Mouse (Mus musculus) forebrain, embryonic 11.5 days (tissue): Measurements from ENCODE around the gene Nedd4. TPM values are rescaled to one million over a fixed set of nuclear protein-coding genes. Genes with fewer than 3 reads are reported as not detected.

ENCODE experiments used
- ATAC-seq: fragments of 200-750 bp; cut with Nextera tagmentation; replicated peaks from 2 replicates; pipeline ENCODE4 v1.8.0; 2017; ENCODE audit warnings: moderate TSS enrichment; ENCODE audit not compliant: low FRiP score
- DNase-seq: peaks from one replicate; pipeline ENCODE4 v3.0.0-alpha.2; 2017; ENCODE audit warnings: low spot score
- H3K27ac ChIP-seq: fragments of 300-500 bp; sonication (generic); 2 replicates; pipeline ENCODE4 v1.5.1; 2014; ENCODE audit warnings: low read depth, low read length
- H3K27me3 ChIP-seq: fragments of 300-500 bp; sonication (generic); 2 replicates; pipeline ENCODE4 v1.6.1; 2014; ENCODE audit warnings: mild to moderate bottlenecking, low read length, mixed read lengths; ENCODE audit not compliant: control insufficient read depth, insufficient read depth
- H3K36me3 ChIP-seq: fragments of 300-500 bp; sonication (generic); 2 replicates; pipeline ENCODE4 v1.6.1; 2014; ENCODE audit warnings: mild to moderate bottlenecking, low read length, moderate library complexity, mixed read lengths; ENCODE audit not compliant: control insufficient read depth, insufficient read depth
- H3K4me1 ChIP-seq: fragments of 300-500 bp; sonication (generic); replicated peaks from 2 replicates; pipeline ENCODE4 v1.6.1; 2014; ENCODE audit warnings: low read length, mixed read lengths; ENCODE audit not compliant: control insufficient read depth, insufficient read depth
- H3K4me2 ChIP-seq: fragments of 300-500 bp; sonication (generic); 2 replicates; pipeline ENCODE4 v1.6.1; 2014; ENCODE audit warnings: low read depth, mild to moderate bottlenecking, low read length, moderate library complexity, mixed read lengths; ENCODE audit not compliant: severe bottlenecking
- H3K4me3 ChIP-seq: fragments of 300-500 bp; sonication (generic); 2 replicates; pipeline ENCODE4 v1.5.1; 2014; ENCODE audit warnings: low read depth, low read length
- H3K9ac ChIP-seq: fragments of 300-500 bp; sonication (generic); 2 replicates; pipeline ENCODE4 v1.6.1; 2014; ENCODE audit warnings: low read length
- H3K9me3 ChIP-seq: fragments of 300-500 bp; sonication (generic); 2 replicates; pipeline ENCODE4 v1.6.1; 2016; ENCODE audit warnings: low read length, mixed read lengths; ENCODE audit not compliant: control insufficient read depth
- WGBS: fragments of 180-500 bp; shearing (Covaris S2); extraction: QIAGEN DNeasy Blood & Tissue Kit; methylation state at CpG from one replicate; pipeline ENCODE4 v1.1.7; 2014; 5-methylcytosine and 5-hydroxymethylcytosine counted together
- polyA plus RNA-seq: library from polyadenylated mRNA; unstranded; fragments of >200 nt; fragmentation: Nextera tagmentation; extraction: Ambion mirVana; gene quantifications from 2 replicates; pipeline ENCODE4 v1.2.1, GENCODE M21; 2014

The Nedd4 gene
- 781 and 793 TPM in 2 replicates for polyA plus RNA-seq

- H3K4me1 ChIP-seq = peaks cover 26% of the 10 kb centered on the region
- under 1% methylated on average over 82 of the region's 83 CpGs for WGBS
- H3K9me3 ChIP-seq = no peaks in the 10 kb centered on the region
Measured at GRCm38 (mm10) chr9:72661895-72662661, at the start of gene Nedd4. Gene Nedd4, plus strand, starts transcription at chr9:72662346.

GRCm38 (mm10) chr9:72613884-72614283 lies 48.3 kb upstream of the Nedd4 start:
- no peak overlapping the region for H3K9ac ChIP-seq
- no peak overlapping the region for H3K4me2 ChIP-seq
- no peak overlapping the region for H3K27ac ChIP-seq
- H3K9me3 ChIP-seq = no peaks in the 10 kb centered on the region
- ATAC-seq (no peak), DNase-seq (no peak)
- peaks cover 9% of the 10 kb centered on the region; the same call in 1 of the 2 replicates for H3K36me3 ChIP-seq
- H3K4me3 ChIP-seq = no peak overlapping the region
- WGBS = 78% methylated on average over 2 of the region's 2 CpGs
- H3K4me1 ChIP-seq = no peaks in the 10 kb centered on the region
- H3K27me3 ChIP-seq = no peaks in the 10 kb centered on the region

More at GRCm38 (mm10) chr9:72661895-72662661, at the start of gene Nedd4:
- peak; percentile 91 for ATAC-seq
- DNase-seq = peak; percentile 99
- H3K4me2 ChIP-seq = peak within 1 kb of the TSS; percentile 77
- no peaks in the 10 kb centered on the region; the same call in 1 of the 2 replicates for H3K36me3 ChIP-seq
- H3K27ac ChIP-seq = peak within 1 kb of the TSS; percentile 99
- H3K9ac ChIP-seq = peak within 1 kb of the TSS; percentile 100
- H3K27me3 ChIP-seq = no peaks in the 10 kb centered on the region
- peak within 1 kb of the TSS; percentile 99 for H3K4me3 ChIP-seq

GRCm38 (mm10) chr9:72614786-72615480 lies 47.2 kb upstream of the Nedd4 start:
- Histone ChIP-seq H3K9me3 (no peaks in the 10 kb centered on the region), H3K36me3 (peaks cover 9% of the 10 kb centered on the region; the same call in 1 of the 2 replicates), H3K27me3 (no peaks in the 10 kb centered on the region), H3K4me2 (no peak overlapping the region), H3K4me3 (no peak overlapping the region), H3K9ac (no peak overlapping the region), H3K4me1 (no peaks in the 10 kb centered on the region), H3K27ac (no peak overlapping the region)
- DNase-seq (no peak), ATAC-seq (no peak)
- WGBS = 80% methylated on average over 6 of the region's 6 CpGs

GRCm38 (mm10) chr9:72618037-72618436 lies 44.1 kb upstream of the Nedd4 start:
- no peak for DNase-seq
- 92% methylated on average over 3 of the region's 3 CpGs for WGBS
- no peak overlapping the region for H3K27ac ChIP-seq
- H3K4me1 ChIP-seq = no peaks in the 10 kb centered on the region
- no peak for ATAC-seq
- no peak overlapping the region for H3K9ac ChIP-seq
- H3K4me2 ChIP-seq = no peak overlapping the region
- H3K9me3 ChIP-seq = no peaks in the 10 kb centered on the region
- no peaks in the 10 kb centered on the region for H3K27me3 ChIP-seq
- no peak overlapping the region for H3K4me3 ChIP-seq
- peaks cover 9% of the 10 kb centered on the region; the same call in 1 of the 2 replicates for H3K36me3 ChIP-seq

- Histone ChIP-seq H3K27ac (no peak overlapping the region), H3K4me3 (no peak overlapping the region), H3K9me3 (no peaks in the 10 kb centered on the region), H3K27me3 (no peaks in the 10 kb centered on the region), H3K9ac (no peak overlapping the region), H3K4me1 (no peaks in the 10 kb centered on the region), H3K4me2 (no peak overlapping the region), H3K36me3 (peaks cover under 1% of the 10 kb centered on the region; the same call in 1 of the 2 replicates)
- DNase-seq (no peak), ATAC-seq (no peak)
- 93% methylated on average over 1 of the region's 1 CpGs for whole genome bisulfite sequencing
Measured at GRCm38 (mm10) chr9:72623605-72624004, 38.5 kb upstream of the Nedd4 start.

GRCm38 (mm10) chr9:72627598-72627997 lies 34.5 kb upstream of the Nedd4 start:
- DNase-seq (no peak), ATAC-seq (no peak)
- H3K9me3 ChIP-seq = no peaks in the 10 kb centered on the region
- H3K27me3 ChIP-seq = no peaks in the 10 kb centered on the region
- whole genome bisulfite sequencing = 75% methylated on average over 1 of the region's 1 CpGs
- H3K4me3 ChIP-seq = no peak overlapping the region
- no peak overlapping the region for H3K27ac ChIP-seq
- H3K36me3 ChIP-seq = no peaks in the 10 kb centered on the region
- no peak overlapping the region for H3K4me2 ChIP-seq
- no peaks in the 10 kb centered on the region for H3K4me1 ChIP-seq
- no peak overlapping the region for H3K9ac ChIP-seq

GRCm38 (mm10) chr9:72628591-72628990 lies 33.6 kb upstream of the Nedd4 start:
- DNase-seq (no peak), ATAC-seq (no peak)
- Histone ChIP-seq H3K36me3 (no peaks in the 10 kb centered on the region), H3K9ac (no peak overlapping the region), H3K27me3 (no peaks in the 10 kb centered on the region), H3K4me3 (no peak overlapping the region), H3K27ac (no peak overlapping the region), H3K4me1 (no peaks in the 10 kb centered on the region), H3K9me3 (no peaks in the 10 kb centered on the region), H3K4me2 (no peak overlapping the region)
- 38% methylated on average over 2 of the region's 2 CpGs for WGBS

- Histone ChIP-seq H3K9me3 (no peaks in the 10 kb centered on the region), H3K4me3 (no peak overlapping the region), H3K36me3 (no peaks in the 10 kb centered on the region), H3K4me2 (no peak overlapping the region), H3K4me1 (no peaks in the 10 kb centered on the region), H3K9ac (no peak overlapping the region), H3K27me3 (no peaks in the 10 kb centered on the region), H3K27ac (no peak overlapping the region)
- no peak for DNase-seq
- no peak for ATAC-seq
- WGBS = 75% methylated on average over 1 of the region's 1 CpGs
Measured at GRCm38 (mm10) chr9:72632198-72632597, 29.9 kb upstream of the Nedd4 start.
